Mouse (Mus musculus): ENCODE results near the gene Gm20388. TPM values are rescaled to one million over a fixed set of nuclear protein-coding genes. Genes with fewer than 3 reads are reported as not detected.

Gene Gm20388
- total RNA-seq, 2 experiments from 2014 or later = 12.7 TPM; not detected in 1

DNA sequence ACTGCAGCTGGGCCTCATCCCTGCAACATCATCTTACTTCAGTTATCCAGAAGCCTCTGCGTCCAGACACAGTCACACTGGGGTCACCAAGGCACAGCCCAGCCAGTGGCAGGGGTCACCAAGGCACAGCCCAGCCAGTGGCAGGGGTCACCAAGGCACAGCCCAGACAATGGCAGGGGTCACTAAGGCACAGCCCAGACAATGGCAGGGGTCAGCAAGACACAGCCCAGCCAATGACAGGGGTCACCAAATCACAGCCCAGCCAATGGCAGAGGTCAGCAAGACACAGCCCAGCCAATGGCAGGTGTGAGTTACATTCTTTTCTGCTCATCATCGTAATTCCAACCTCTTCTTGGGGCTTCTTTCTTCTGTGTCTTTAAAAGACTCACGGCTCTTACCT, 2173.5 kb downstream of the Gm20388 start:
- no peak for DNase-seq

DNA sequence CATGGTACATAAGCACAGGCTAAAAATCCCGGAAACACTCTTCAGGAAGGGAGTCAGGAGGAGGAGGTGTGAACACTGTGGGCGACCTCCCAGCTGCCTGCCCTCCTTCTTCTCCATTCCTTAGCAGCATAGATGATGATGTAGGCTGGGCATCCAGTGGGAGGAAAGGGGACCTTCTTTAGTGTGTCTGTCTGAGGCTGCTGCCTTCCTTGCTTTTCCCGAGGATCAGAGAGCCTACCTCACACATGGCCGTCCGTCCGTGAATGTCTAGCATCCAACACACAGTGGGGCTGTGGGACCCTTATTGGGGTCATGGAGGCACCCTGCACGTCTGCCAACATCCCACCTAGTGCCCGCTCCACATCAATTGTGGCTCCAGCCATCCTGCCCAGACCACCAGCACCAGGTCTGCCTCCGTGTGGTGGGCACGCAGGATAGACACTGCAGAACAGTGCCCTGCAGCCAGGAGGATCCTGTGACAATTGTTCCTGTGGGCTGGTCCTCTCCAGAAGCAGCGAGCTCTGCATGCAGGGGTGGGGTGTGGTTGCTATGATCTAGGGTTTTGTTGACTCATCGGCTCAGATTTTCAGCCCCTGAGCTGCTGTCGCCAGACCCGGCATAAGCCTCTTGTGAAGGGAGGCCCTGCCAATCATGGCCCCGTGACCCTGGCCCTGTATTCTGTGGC, 2174.2 kb downstream of the Gm20388 start:
- peak; percentile 22 to 33 for DNase-seq

DNA sequence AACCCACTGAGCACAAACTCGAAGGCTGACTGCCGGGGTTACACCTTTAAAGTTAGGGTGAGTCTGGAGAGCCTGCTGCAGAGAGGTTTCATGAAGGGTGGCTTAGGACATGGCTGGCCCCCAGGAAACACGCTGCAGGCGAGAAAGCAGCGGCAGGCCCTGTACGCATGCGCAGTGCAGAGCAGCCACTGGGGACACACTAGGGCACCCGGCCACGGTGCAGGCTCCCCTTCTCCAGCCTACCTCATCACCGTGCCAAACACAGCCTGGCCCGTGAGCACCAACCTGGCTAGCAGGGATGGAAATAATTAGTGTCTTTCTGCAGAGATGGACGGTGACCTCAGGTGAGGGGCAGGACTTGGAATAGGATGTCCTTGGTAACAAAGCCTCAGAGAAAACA, 2175.4 kb downstream of the Gm20388 start:
- DNase-seq = no peak

DNA sequence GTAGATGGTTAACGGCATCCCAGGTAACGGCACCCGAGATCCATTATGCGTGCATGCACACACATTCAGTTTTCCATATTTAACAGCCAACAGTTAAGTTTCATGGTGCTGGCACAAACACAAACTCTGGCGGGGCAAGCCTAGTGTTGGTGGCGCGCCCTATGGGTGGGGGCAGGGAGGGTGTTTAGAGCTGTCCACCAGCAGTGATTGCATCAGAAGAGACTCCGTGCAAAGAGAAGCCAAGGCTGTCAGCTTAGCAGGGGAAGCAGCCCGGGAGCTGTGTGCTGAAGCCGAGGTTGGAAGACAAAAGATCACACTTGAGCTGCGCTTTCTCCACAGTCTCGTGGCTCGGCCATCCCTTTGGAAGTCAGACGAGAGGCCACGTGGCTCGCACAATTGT, 2178.0 kb downstream of the Gm20388 start:
- DNase-seq = no peak

DNA sequence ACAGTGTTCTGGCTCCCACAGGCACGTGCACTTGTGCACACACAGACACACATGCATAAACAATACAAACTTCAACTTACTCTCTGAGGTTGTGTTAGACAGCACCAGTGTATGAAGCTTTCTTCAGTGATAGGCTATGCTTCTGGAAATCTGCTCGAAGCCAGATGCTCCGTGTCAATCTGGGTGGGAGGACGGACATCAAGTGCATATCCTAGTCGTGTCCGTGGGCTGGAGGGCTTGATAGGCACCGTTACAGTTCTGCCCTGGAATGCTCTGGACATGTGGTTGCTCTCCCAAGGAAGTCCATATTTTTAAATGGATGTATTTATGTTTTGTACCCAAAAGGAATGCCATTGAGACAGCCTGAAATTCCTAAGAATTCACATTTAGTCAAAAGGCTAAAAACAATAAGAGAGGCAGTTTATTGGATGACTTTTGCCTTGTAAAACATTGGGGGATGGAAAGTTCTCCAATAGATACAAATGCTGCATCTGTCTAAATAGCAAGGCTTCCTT, 2178.6 kb downstream of the Gm20388 start:
- no peak for DNase-seq

DNA sequence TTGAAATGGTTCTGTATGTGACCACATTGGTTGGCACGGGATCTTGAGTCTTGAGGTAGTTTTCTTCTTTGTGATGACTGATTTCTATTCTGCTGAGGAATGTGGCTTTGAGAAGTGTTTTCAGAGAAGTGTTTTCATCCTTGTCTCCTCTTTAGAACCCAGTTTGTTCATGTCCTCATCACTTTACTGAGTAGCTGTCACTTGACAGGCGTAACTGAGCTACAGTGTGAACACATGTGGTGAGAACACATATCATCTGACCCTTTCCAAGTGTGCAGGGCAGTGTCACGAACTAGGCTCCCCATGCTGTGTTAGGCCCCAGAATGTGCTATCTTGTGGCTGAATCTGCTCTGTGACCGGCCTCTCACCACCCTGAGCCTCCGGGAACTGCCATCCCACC, 2181.8 kb downstream of the Gm20388 start:
- DNase-seq = no peak

DNA sequence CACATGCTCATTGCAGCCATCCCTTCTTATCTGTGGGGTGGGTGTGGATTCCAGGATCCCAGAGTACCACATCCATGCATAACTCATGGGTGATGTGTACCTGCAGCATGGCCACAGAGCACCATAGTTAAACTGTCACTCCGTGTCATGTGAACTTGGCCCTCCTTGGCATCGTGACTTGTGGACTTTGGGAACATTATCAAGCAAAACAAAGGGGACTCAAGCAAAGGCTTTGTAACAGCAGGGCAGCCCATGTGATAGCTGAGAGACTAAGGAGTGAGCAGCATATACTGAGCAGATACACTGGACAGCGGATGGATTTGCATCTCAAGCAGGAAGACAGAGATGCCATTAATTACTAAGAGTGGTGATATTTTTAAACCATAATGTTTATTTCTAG, 2188.1 kb downstream of the Gm20388 start:
- DNase-seq = no peak

DNA sequence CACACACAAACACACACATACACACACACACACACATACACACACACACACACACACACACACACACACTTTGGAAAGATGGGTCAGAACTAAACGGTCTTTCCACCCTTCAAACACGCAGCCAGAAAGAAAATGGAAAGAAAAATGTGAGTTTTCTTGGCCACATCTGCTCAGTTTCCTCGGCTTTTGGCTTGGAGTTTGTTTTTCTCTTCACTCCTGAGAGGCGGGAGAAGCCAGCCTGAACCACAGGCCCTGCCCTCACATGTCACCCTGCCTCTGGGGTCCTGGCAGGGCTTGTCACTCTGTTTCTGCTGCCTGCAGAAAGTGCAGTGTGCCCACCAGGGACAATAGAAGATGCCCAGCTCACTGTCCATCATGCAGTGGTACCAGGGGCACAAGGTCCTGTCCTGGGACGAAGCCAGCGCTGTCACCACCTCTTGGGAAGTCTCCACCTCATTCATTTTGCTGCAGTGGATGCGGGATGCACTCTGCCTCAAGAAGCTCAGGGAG, 2189.1 kb downstream of the Gm20388 start:
- DNase-seq = no peak

DNA sequence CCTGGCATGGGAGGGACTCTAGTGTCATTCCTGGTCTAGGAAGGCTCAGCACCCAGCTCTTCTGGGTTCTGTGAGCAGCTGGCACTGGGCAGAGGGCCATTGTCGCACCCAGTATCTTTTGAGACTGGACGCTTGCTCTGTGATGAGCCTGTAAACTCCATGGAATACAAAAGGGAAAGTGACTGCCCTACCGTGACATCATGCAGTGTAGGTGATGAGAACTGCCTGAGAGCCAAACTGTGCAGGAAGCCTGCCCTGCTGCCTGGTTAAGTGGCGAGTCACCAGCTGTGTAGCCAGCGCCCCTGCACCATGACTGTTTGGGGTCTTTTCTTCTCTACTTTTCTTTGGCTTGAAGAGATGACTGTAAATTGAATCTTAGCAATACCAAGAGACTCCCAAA, 2191.2 kb downstream of the Gm20388 start:
- no peak for DNase-seq

DNA sequence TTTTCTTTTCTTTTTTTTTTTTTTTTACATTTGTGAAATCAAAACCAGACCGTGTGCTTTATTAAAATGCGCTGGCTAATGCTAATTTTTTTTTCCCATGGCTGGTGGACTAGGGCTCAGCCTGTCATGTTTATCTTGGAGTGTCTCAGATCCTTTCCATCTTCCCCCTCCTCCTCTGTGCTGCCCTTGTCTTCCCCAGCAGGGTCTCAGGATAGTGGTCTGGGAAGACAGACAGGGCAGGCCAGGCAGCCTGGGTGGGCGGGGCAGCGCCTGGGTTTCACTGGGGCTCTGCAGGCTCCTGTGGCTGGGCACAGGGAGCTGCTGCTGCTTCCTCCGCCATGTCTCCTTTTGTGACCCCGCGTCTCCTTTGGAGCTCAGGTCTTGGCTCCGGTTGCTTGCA, 2191.6 kb downstream of the Gm20388 start:
- no peak for DNase-seq

DNA sequence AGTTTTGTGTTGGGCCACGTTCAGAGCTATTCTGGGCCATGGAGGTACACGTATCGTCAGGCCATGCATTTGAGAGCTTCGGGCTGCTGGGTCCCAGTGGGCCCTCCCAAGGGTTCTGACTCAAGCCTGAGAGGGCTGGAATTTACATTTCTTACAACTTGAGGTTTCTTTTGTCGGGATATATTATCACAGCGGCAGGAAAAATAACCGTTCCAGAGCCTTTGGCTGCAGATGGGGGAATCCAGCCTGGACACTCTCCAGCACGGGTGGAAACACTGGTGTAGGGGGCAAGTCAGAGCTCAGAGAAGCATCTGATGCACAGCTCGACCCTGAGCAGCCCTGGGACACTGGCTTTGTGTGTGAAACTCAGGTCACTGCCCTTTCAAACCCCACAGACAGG, 2192.6 kb downstream of the Gm20388 start:
- no peak for DNase-seq

DNA sequence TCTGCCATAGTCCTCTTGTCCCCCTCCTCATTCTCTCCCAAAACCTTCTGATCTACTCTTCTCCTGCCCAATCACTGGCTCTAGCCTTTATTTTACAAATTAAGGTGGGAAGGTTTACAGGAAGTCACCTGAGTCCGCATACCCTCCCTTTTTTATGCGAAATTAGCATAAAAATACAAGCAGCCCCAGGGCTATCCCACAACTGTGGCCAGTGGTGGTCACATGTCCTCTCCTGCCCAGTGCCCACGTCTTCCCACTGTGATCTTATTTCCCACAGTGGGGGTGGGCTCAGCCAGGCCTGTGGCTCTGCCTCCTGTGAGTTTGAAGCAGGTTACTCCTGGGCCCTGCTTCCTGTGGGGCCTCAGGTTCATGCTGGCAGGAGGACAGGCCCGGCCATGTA, 2194.0 kb downstream of the Gm20388 start:
- no peak for DNase-seq

DNA sequence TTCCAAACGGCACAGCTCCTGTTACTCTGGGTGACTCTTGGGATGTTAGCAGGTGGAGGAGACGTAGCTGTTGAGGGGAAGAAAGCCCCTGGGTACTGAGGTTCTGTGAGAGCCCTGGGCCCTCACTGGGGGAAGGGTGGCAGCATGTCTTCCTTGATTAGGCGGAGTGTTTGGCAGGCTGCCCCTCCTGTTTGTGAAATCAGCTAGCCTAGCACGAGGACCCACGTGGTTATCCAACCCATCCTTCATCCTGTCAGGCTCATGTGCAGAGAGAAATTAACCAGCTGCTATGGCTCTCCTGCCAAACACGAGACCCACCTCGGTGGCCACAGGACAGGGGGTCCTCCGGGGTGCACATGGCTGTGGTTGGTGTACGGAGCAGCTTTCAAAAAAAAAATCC, 2195.6 kb downstream of the Gm20388 start:
- DNase-seq = peak; percentile 54 to 61

DNA sequence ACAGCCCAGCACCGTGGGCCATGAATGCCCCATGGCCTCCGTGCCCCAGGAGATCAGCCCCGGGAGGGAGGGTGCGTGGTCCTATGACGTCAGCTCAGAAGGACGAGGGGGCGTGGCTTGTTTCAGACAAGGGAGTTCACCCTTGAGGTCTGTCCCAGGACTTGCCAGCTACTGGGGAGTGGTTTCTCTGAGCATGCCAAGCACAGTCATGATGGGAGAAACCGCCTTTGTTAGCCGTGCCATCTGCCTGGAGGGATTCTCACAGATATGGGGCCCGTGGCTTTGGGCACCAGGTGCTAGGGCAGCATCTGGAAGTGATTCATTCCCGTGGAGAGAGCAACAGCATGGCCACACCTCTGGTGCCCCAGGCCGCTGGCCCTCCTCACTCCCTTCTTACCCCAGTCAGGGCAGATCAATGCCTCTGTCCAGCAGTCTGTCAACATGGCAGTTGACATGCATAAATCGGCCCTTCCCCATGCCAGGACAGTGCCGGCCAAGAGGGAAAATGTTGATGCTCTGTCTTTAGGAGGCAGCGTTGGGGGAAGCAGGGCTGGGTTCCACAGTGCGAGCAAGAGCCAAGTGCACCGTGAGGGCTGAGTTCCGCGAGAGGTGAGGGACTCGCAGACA, 2199.7 kb downstream of the Gm20388 start:
- no peak for DNase-seq

DNA sequence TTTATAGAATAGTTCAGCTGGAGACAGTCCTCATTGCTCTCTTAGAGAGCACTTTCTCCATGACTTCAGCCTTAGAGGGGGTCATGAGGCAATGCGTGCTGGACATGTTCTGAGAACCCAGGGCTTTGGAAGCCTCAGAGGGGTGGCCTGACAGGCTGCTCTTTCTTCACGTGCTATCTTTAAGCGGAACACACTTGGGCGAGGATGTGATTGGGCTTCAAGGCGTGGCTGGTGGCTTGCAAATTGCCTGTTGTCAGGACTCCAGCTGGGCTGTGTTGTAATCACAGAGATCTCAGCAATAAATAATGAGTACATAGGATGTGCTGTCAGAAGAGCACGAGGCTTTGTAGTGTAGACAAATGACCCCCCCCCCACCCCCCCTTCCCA, 2200.2 kb downstream of the Gm20388 start:
- DNase-seq = no peak

DNA sequence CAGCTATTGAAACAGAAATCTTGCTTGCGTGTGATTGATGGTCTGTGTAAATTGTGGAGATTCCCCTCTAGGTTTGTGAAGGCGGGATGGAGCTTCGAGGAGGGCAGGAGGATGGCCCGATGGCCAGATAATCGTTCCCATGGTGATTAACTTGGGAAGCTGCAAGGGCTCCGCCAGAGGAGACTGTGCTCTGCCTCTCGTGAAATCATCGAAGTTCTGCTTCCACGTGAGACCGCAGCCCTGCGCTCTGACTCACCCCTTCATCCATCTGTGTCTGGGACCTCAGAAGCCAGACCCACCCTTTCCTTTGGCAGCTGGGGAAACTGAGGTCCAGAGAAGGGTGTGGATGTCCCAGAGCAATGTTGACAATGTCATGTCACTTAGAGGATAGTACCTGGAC, 2201.1 kb downstream of the Gm20388 start:
- no peak for DNase-seq

DNA sequence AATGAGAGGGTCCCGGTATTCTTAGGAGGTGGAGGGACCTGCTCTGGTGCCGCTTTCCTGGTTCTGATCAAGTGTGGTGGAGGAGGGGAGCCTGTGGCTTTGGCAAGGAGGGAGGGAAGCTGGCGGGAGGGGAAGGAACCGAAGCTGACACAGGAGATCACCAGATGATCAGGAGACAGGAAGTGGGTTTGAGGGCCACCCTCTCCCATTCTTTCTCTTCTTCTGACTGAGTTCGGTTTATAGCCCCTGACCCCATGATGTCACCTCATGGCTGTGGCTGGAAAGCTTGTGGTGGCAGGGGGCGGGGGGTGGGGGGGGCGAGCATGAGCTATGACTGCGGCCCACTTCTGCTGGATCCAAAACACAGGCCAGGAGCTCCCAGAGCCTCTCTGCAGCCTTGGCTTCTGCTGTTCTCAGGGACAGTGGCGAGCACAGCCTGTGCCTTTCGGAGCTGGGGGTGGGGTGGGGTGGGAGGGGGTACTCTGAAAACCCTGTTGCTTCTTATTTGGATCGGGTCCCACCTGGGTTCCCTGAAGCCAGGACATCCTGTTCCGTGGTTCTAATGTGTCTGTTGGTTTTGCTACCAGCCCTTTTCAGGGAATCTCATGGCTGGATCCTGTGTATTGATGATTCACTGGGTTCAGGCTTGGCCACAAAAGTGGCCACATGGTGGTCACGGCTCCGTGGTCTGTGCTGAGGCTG, 2201.8 kb downstream of the Gm20388 start:
- no peak for DNase-seq

DNA sequence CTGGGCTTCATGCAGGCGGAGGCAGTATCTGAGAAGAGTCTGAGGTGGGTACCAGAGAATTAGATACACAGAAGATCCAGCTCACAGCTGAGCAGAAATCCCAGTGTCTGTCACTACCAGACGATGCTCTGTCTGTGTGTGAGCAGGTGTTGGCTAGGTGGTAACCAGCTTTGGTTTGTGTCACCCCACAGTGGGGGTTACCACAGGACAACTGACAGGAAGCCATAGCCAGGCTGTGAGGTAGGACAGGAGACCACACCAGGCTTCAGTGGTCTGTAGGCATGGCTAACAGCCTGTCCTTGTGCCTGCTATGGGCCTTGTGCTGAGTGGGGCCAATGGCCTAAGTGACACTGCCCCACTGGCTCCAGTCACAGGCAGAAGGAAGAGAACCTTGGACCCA, 2204.2 kb downstream of the Gm20388 start:
- no peak for DNase-seq

DNA sequence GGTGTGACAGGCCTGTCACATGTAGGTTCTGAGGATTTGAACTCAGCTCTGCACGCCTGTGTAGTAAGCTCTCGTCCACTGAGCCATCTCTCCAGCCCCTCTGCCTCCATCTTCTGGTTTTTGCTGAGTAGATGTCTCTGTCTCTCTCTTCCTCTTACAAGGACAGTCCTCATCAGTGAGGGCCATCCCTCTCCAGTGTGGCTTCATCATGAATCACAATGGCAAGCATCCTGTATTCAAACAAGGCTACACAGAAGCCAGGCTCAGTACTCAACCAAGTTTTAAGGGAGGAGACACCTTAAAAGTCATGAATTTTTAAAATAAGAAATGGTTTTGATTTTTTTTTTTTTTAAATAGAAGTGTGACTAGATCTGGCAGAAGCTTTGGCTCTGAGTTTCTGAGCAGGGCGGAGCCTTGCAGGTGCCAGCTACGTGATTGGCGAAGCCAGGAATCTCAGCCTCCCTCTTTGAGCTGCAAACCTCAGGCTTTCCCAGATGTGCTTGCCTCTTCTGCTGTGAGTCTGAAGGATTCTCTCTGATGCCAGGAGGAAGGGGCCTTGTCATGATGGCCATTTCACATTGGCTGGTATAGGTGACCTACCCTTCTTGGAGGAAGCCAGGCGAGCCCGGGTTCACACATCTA, 2206.2 kb downstream of the Gm20388 start:
- DNase-seq = no peak

DNA sequence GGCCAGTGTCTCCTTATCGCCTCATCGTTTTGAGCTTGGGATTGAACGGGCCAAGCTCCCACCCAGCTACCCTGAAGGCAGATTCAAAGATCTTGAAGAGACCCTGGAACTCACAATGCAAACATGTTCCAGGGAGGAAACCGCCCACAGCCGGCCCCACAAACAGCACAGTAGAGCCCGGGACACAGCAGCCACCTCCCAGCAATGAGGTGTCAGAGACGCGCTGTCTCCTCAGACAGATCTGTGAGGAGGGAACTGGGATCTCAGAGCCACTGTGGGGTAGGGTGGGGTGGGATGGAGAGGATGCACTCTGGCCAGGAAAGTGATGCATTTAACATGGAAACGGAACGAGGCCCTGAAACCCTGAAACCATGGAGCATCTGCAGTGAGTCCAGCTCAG, 2207.5 kb downstream of the Gm20388 start:
- no peak for DNase-seq

DNA sequence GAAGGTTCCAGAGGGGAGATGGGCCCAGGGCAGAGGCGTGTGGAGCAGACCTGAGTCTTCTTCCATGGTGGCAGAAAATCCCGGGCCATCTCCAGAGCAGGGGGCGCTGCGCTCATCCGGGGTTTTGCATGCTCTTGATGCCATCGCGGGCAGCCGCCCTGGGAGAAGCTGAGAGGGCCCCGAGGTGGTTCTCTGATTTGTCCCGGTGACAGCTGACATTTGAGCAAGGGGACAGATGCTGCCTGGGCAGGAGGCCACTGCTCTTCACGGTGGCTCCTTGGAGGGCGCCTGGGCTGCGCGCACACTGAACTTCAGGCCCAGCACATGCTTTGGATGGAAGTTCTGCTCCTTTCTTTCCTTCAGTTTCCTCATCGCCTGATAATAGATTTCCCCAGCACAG, 2207.9 kb downstream of the Gm20388 start:
- DNase-seq = no peak

DNA sequence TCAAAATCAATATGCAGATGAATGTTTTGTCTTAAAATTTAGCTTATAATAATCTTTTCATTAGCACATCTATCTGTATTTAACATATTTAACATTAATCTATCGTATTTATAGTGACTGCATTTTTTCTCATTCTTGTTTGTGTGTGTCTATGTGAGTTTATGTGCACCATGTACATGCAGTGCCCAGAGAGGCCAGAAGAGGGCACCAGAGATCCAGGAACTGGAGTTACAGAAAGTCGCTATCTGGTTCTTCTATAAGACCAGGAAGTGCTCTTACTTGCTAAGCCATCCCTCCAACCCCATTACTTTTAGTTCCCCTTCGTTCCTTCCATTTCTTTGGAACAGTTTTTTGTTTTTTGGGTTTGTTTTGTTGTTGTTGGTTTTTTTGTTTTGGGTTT, 2213.7 kb downstream of the Gm20388 start:
- no peak for DNase-seq

DNA sequence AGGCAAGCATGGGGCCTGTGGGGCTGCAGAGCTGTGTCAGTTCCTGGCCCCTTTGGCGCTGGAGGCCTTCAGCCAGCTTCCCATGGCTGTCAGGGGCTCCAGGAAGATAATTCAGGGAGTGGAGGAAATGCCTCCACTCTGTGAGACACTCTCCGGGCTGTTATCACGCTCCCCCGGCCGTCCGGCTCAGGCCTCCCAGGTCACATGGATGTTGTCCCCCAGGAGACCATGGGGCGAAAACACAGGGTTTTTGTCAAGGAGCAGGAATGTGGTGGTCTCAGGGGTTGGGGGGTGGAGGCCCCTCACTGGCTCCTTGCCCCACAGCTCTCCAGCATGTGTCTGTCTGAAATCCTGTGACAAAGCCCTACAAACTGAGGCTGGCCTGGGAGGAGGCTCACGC, 2216.0 kb downstream of the Gm20388 start:
- no peak for DNase-seq
